Mouse (Mus musculus) heart, embryonic 12.5 days (tissue): ENCODE results near the gene Bad. TPM values are rescaled to one million over a fixed set of nuclear protein-coding genes. Genes with fewer than 3 reads are reported as not detected.
A peak's percentile ranks its signal among the peaks of the same experiment; 100 is the strongest.
"Not testable (repeated sequence)": the region's sequence is repeated elsewhere in the genome, so short reads cannot be mapped to it uniquely, and the experiment has no call there.

ENCODE experiments used
- ATAC-seq: fragments of 200-750 bp; cut with Nextera tagmentation; 2 replicates; pipeline ENCODE4 v1.8.0; 2017; ENCODE audit warnings: moderate TSS enrichment, moderate library complexity; ENCODE audit not compliant: insufficient number of reproducible peaks, low FRiP score
- H3K27ac ChIP-seq: fragments of 300-500 bp; sonication (generic); 2 replicates; pipeline ENCODE4 v1.5.1; 2016; ENCODE audit warnings: mild to moderate bottlenecking, moderate library complexity; ENCODE audit not compliant: poor library complexity, severe bottlenecking
- H3K27me3 ChIP-seq: fragments of 300-500 bp; sonication (generic); replicated peaks from 2 replicates; pipeline ENCODE4 v1.6.1; 2016; ENCODE audit warnings: mild to moderate bottlenecking, moderate library complexity
- H3K36me3 ChIP-seq: fragments of 300-500 bp; sonication (generic); 2 replicates; pipeline ENCODE4 v1.6.1; 2016; ENCODE audit warnings: mild to moderate bottlenecking, moderate library complexity
- H3K4me1 ChIP-seq: fragments of 300-500 bp; sonication (generic); replicated peaks from 2 replicates; pipeline ENCODE4 v1.6.1; 2016; ENCODE audit warnings: mild to moderate bottlenecking
- H3K4me2 ChIP-seq: fragments of 300-500 bp; sonication (generic); 2 replicates; pipeline ENCODE4 v1.6.1; 2016; ENCODE audit warnings: mild to moderate bottlenecking, moderate library complexity
- H3K4me3 ChIP-seq: fragments of 300-500 bp; sonication (generic); 2 replicates; pipeline ENCODE4 v1.5.1; 2016; ENCODE audit warnings: mild to moderate bottlenecking
- H3K9ac ChIP-seq: fragments of 300-500 bp; sonication (generic); 2 replicates; pipeline ENCODE4 v1.6.1; 2016; ENCODE audit warnings: mild to moderate bottlenecking, moderate library complexity
- H3K9me3 ChIP-seq: fragments of 300-500 bp; sonication (generic); replicated peaks from 2 replicates; pipeline ENCODE4 v1.6.1; 2016; ENCODE audit warnings: mild to moderate bottlenecking, moderate library complexity
- WGBS: fragments of 180-500 bp; shearing (Covaris S2); methylation state at CpG from one replicate; pipeline ENCODE4 v1.1.7; 2016; 5-methylcytosine and 5-hydroxymethylcytosine counted together
- polyA plus RNA-seq: library from polyadenylated mRNA; unstranded; fragments of >200 nt; fragmentation: Nextera tagmentation; extraction: Ambion mirVana; gene quantifications from 2 replicates; pipeline ENCODE4 v1.2.1, GENCODE M21; 2016

Gene Bad
- polyA plus RNA-seq, 1 experiment from 2014 or later: 54.5 TPM

DNA sequence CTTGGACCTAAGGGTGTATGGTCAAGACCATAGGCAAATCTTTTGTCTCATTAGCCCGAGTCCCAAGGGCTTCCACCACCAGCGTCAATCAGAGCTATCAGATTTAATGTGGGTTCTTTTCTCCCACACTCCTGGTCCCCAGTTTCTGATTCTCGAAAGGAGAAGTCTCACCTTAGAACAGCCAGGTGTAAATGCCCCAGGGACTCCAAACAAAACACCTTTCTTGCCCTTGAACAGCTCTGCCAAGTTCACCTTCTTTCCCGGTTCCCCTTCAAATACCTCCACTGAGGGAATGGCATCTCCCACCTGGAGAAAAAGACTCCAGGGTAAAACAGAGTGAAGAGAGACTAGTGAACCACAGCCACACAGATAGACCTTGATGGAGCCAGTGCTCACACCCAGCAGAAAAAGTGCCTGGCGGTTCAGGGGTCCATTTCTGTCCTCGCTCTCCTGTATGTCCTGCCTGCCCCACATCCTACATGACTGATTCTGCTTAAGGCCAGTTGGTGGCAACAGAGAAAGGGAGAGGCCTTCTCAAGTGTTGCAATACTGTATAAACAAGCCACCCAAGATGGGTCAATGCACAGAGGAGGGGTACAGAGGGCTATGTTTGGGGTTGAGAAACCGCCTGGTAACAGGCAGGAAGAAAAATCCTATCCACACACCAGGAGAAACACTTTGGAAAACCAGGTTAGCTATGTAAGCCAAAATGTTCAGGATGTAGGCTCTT lies 33.7 kb upstream of the Bad start:
- ATAC-seq: no peak
- H3K4me1 ChIP-seq: peaks cover 25% of the 10 kb centered on the region
- H3K27me3 ChIP-seq: no peaks in the 10 kb centered on the region
- H3K9me3 ChIP-seq: no peaks in the 10 kb centered on the region
- peak overlapping the region; percentile 66 for H3K4me3 ChIP-seq
- peaks cover 55% of the 10 kb centered on the region for H3K36me3 ChIP-seq
- 77% methylated on average over 7 of the region's 7 CpGs for WGBS
- H3K4me2 ChIP-seq: peak overlapping the region; percentile 80
- no peak overlapping the region for H3K27ac ChIP-seq
- H3K9ac ChIP-seq: peak overlapping the region; percentile 78; the same call in 1 of the 2 replicates

DNA sequence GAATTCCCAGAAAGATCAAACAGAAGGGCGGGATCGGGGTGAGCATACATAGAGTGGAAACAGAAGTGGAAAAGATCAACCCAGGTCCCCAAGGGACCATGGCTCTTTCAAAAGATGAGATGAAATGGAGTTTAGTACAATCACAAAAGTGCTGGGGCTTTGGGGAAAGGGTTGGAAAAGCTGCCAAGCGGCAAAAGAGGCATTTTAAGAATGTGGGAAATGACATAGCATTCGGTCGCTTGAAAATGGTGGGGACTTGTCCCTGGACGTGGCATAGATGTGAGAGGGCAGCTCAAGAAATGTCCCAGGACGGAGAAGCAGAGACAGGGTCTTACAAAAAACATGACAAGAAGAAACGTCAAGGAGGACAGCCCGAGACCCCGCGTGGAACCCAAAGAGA lies 32.6 kb upstream of the Bad start:
- 0 out of 2 replicates have a peak, but pooled peaks have one; percentile 0 for ATAC-seq
- H3K9ac ChIP-seq: peak overlapping the region; percentile 78
- peaks cover 61% of the 10 kb centered on the region for H3K36me3 ChIP-seq
- H3K27me3 ChIP-seq: no peaks in the 10 kb centered on the region
- peak overlapping the region; percentile 80 for H3K4me2 ChIP-seq
- WGBS: 9% methylated on average over 11 of the region's 11 CpGs
- H3K4me1 ChIP-seq: peaks cover 25% of the 10 kb centered on the region
- H3K4me3 ChIP-seq: peak overlapping the region; percentile 66
- no peaks in the 10 kb centered on the region for H3K9me3 ChIP-seq
- H3K27ac ChIP-seq: peak overlapping the region; percentile 88

DNA sequence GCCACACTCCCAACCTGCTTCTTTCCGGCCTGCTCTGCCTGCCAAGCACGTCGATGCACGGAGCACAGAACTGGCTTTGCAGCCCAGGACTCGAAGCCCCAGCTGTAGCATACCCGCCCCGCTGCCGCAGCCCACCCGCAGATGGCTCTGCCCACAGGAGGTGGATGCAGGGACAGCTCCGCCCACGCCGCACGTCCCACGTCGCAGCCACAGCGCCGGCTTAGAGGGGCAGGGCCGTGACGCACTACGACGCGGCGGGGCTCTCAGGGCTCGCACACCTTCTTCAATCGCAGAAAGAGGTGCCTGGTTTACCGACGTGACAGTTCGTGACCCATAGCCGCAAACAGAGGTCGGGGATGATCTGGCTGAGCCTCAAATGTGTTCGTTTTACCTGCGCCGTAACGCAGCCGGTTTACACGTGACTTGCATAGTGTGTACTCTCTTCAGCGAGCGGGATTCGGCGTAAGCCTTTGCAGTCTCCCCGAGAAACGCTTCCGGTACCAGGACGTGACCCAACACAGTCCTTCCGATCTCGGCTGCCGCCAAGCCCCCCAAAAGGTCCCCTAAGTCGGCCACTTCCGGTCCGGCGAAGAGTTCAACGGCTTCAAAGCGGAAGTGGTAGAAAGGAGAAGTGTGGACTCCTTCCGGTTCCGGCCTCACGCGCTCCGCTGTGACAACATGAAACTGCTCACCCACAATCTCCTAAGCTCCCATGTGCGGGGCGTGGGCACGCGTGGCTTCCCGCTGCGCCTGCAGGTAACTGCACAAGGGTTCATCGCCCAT lies 32.0 kb upstream of the Bad start, which contains the start of the genes Trmt112 and Prdx5:
Gene Trmt112 (plus strand): TSS at position 192 of the 783 bp plus-strand sequence.
Gene Prdx5 (minus strand): TSS at position 600 of the 783 bp plus-strand sequence.
- H3K36me3 ChIP-seq: peaks cover 62% of the 10 kb centered on the region
- no peaks in the 10 kb centered on the region for H3K27me3 ChIP-seq
- under 1% methylated on average over 65 of the region's 65 CpGs for WGBS
- H3K4me1 ChIP-seq: peaks cover 25% of the 10 kb centered on the region
- H3K27ac ChIP-seq: peak within 1 kb of the TSS; percentile 88
- peak within 1 kb of the TSS; percentile 78 for H3K9ac ChIP-seq
- H3K9me3 ChIP-seq: no peaks in the 10 kb centered on the region
- peak within 1 kb of the TSS; percentile 66 for H3K4me3 ChIP-seq
- ATAC-seq: peak; percentile 89
- H3K4me2 ChIP-seq: peak within 1 kb of the TSS; percentile 80

DNA sequence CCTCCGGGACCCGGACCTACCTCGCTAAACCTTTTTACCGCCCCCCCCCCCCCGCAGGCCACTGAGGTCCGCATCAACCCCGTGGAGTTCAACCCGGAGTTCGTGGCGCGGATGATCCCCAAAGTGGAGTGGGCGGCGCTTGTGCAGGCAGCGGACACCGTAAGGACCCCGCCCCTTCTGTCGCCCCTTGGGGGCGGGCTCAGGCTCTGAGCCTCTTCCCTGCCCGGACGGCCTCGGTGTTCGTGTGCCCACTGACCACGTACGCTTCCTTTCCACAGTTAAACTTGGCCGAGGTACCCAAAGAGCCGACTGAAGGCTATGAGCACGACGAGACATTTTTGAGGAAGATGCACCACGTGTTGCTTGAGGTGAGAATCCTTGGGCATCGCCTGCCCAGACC lies 31.4 kb upstream of the Bad start:
- H3K4me2 ChIP-seq: peak overlapping the region; percentile 80
- 1% methylated on average over 30 of the region's 30 CpGs for WGBS
- ATAC-seq: peak; percentile 59

DNA sequence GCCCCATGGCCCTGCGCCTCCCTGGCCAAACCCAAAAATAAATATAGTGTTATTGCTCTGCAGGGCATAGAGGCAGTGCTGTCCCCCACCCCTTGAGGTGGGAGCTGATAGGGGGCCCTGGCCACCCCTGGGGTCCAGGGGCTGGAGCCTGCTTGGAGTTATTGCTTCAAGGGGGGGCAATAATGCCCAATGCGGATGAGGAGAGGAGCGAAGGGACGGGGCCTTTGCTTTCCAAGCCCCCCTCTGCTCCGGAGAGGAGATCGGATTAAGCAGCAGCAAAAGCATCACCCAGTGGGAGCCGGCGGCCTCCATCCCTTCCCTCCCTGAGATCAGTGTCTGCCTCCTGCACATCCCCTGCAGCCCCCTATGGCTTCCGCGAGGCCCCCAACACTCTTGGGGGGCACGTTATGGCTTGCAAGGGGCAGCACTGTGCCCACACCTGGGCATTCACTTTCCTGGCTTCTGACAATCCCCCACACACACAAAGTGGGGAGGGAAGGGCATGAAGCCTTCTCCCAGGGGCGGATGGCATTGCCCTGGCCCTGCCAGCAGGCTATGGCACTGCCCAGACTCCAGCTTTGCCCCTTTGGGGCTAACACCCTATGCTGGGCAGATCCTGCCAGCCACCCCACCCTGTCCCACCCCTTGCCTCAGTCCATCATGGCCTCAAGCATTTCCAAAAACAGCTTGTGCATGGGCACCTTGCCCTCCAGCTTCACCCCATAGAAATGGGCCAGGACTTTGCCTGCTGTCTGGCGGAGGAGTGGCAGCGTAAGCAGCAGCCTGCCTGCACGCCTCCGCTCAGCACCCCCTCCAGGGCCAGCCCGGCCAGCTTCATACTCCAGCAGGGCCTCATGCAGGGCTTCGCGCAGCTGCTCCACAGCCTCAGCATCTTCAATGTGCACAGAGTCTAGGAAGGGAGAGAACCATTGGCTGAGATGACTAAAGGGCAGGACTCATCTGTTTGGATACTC lies 30.3 kb upstream of the Bad start:
- H3K4me3 ChIP-seq: peak overlapping the region; percentile 66
- H3K27me3 ChIP-seq: no peaks in the 10 kb centered on the region
- WGBS: 85% methylated on average over 19 of the region's 19 CpGs
- H3K36me3 ChIP-seq: peaks cover 46% of the 10 kb centered on the region
- no peak for ATAC-seq
- H3K4me1 ChIP-seq: peaks cover 37% of the 10 kb centered on the region
- H3K9me3 ChIP-seq: no peaks in the 10 kb centered on the region
- H3K9ac ChIP-seq: peak overlapping the region; percentile 44
- peak overlapping the region; percentile 80 for H3K4me2 ChIP-seq
- no peak overlapping the region for H3K27ac ChIP-seq

More for the DNA sequence above, 31.4 kb upstream of the Bad start:
- peak overlapping the region; percentile 88 for H3K27ac ChIP-seq
- peaks cover 55% of the 10 kb centered on the region for H3K36me3 ChIP-seq
- H3K4me1 ChIP-seq: peaks cover 29% of the 10 kb centered on the region
- H3K27me3 ChIP-seq, H3K9me3 ChIP-seq: not testable (repeated sequence)
- peak overlapping the region; percentile 66 for H3K4me3 ChIP-seq
- H3K9ac ChIP-seq: peak overlapping the region; percentile 78

DNA sequence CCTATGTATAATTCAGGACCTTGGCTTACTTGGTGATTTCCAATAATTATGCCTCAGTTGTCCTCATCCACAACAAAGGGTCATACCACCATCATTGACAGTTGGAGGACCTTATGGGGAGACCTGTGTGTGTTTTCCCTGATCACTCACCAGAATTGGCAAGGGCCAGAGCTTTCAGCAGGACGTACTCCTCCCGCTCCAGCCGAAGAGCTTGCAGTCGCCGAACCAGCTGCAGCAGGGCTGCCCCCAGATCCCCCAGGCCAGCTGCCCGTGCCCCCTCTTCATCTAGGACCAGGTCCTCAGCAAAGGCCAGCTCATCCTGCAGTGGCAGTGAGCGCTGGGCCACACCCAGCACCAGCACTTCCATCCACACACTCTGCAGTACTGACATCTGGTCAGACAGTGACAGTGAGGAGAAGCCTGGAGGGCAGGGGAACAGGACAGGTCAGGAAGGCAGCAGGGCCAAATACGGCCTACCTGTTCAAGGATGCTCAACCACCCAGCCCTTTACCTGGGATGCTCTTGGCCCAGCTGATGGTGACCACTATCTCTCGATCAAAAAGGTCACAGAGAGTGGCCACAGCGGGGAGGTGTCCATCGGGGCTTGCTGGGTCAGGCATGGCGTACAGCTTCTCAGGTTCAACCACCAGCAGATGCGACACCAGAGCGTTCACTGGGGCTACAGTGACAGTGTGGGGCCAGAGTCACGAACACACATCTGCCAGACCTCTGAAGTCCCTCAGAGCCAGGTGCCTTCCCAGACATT lies 29.3 kb upstream of the Bad start:
- Histone ChIP-seq H3K9ac (no peak overlapping the region), H3K4me3 (no peak overlapping the region), H3K36me3 (peaks cover 37% of the 10 kb centered on the region), H3K27ac (no peak overlapping the region), H3K4me2 (no peak overlapping the region), H3K4me1 (peaks cover 39% of the 10 kb centered on the region), H3K9me3 (no peaks in the 10 kb centered on the region), H3K27me3 (no peaks in the 10 kb centered on the region)
- ATAC-seq: no peak
- 93% methylated on average over 15 of the region's 15 CpGs for WGBS

DNA sequence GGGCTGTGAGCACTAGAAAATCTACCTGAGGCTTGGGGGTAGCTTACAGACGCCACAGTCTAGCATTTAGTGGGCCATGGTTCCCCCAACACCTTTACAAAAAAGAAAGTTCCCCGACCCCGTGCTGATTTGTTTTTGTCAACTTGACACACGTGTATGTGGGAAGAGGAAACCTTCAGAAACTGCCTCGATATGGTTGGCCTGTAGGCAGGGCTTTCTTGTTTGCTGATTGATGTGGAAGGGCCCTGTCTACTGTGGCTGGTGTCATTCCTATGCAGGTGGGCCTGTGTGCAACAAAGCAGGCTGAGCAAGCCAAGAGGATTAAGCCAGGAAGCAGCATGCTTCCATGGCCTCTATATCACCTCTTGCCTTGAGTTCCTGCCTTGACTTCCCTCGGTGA lies 28.6 kb upstream of the Bad start:
- no peak for ATAC-seq
- Histone ChIP-seq H3K36me3 (peaks cover 37% of the 10 kb centered on the region), H3K9me3 (no peaks in the 10 kb centered on the region), H3K4me2 (no peak overlapping the region), H3K4me1 (peaks cover 33% of the 10 kb centered on the region), H3K9ac (no peak overlapping the region), H3K27ac (no peak overlapping the region), H3K4me3 (no peak overlapping the region), H3K27me3 (no peaks in the 10 kb centered on the region)
- 86% methylated on average over 6 of the region's 6 CpGs for WGBS

DNA sequence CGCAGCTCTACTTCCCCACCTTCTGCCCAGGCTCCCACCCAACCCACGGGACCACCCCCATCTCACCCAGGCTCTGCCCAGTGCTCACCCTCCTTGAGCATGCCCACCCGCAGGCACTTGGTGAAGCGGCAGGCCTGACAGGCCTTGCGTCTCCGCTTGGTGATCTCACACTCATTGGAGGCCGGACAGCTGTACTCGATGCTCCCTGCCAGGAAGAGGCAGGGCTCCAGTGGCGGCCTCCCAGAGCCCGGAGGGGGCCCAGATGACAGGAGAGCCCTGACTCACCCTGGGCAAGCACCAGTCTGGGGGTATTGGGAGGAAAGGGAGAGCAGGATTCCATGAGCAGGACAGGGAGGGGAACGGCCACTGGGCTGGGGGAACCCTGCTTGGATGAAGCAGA lies 27.7 kb upstream of the Bad start:
- peaks cover 26% of the 10 kb centered on the region for H3K4me1 ChIP-seq
- no peak overlapping the region for H3K27ac ChIP-seq
- H3K9ac ChIP-seq: no peak overlapping the region
- no peak for ATAC-seq
- peaks cover 45% of the 10 kb centered on the region for H3K36me3 ChIP-seq
- WGBS: 82% methylated on average over 10 of the region's 11 CpGs
- H3K4me3 ChIP-seq: no peak overlapping the region
- no peak overlapping the region for H3K4me2 ChIP-seq
- H3K27me3 ChIP-seq: no peaks in the 10 kb centered on the region
- H3K9me3 ChIP-seq: no peaks in the 10 kb centered on the region

DNA sequence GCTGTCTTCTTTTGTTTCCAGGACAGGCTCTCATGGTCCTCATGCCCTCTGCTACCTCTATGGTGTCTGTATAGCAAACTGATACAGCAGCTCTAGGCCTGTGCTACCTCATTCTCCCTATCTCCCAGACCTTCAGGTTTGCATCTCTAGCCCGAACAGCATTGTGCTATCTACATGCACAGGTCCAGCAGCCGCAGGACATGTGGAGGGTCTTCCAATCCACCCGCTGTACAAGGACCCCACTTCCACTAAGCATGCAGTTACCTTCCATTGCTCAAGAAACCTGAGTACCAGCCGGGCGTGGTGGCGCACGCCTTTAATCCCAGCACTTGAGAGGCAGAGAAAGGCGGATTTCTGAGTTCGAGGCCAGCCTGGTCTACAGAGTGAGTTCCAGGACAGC lies 27.1 kb upstream of the Bad start:
- Histone ChIP-seq H3K4me2 (no peak overlapping the region), H3K36me3 (peaks cover 45% of the 10 kb centered on the region), H3K27me3 (no peaks in the 10 kb centered on the region), H3K4me1 (peaks cover 31% of the 10 kb centered on the region), H3K4me3 (no peak overlapping the region), H3K27ac (no peak overlapping the region), H3K9ac (no peak overlapping the region), H3K9me3 (no peaks in the 10 kb centered on the region)
- 88% methylated on average over 9 of the region's 9 CpGs for WGBS
- no peak for ATAC-seq

DNA sequence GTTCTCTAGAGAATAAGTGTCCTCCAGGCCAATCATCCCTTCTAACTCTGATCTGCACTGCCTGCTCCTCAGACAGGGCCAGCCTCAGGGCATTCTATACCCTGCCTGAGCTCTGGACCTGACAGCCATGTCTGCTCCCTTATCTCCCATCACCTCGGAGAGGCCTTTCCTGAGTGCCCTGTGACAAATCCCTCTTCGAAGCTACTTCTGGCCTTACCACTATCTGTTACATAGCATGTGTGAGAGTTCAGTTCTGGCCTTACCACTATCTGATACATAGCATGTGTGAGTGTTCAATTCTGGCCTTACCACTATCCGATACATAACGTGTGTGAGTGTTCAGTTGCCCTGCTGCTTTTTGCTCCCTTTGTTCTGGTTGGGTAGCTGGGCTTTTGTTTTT lies 26.4 kb upstream of the Bad start:
- Histone ChIP-seq H3K9ac (no peak overlapping the region), H3K27ac (no peak overlapping the region), H3K4me1 (peaks cover 38% of the 10 kb centered on the region), H3K36me3 (peaks cover 50% of the 10 kb centered on the region), H3K4me3 (no peak overlapping the region), H3K9me3 (no peaks in the 10 kb centered on the region), H3K27me3 (no peaks in the 10 kb centered on the region), H3K4me2 (no peak overlapping the region)
- ATAC-seq: no peak
- WGBS: 26% methylated on average over 4 of the region's 4 CpGs
